Mouse (Mus musculus) hindbrain, embryonic 15.5 days (tissue): ENCODE data around the gene Hivep3. TPM values are rescaled to one million over a fixed set of nuclear protein-coding genes. Genes with fewer than 3 reads are reported as not detected.

Experiments
- ATAC-seq: fragments of 200-750 bp; cut with Nextera tagmentation; 2 replicates; pipeline ENCODE4 v1.8.0; 2017; ENCODE audit warnings: low read depth, moderate number of reproducible peaks, moderate TSS enrichment; ENCODE audit not compliant: low FRiP score
- H3K27ac ChIP-seq: fragments of 300-500 bp; sonication (generic); replicated peaks from 2 replicates; pipeline ENCODE4 v1.5.1; 2015; ENCODE audit warnings: mild to moderate bottlenecking, inconsistent platforms
- H3K27me3 ChIP-seq: fragments of 300-500 bp; sonication (generic); 2 replicates; pipeline ENCODE4 v1.6.1; 2015; ENCODE audit warnings: control low read depth, inconsistent platforms
- H3K36me3 ChIP-seq: fragments of 300-500 bp; sonication (generic); 2 replicates; pipeline ENCODE4 v1.6.1; 2015; ENCODE audit warnings: control low read depth, inconsistent platforms
- H3K4me1 ChIP-seq: fragments of 300-500 bp; sonication (generic); replicated peaks from 2 replicates; pipeline ENCODE4 v1.6.1; 2015; ENCODE audit warnings: control low read depth, inconsistent platforms
- H3K4me2 ChIP-seq: fragments of 300-500 bp; sonication (generic); 2 replicates; pipeline ENCODE4 v1.6.1; 2015; ENCODE audit warnings: moderate library complexity, mild to moderate bottlenecking, inconsistent platforms
- H3K4me3 ChIP-seq: fragments of 300-500 bp; sonication (generic); 2 replicates; pipeline ENCODE4 v1.5.1; 2015; ENCODE audit warnings: mild to moderate bottlenecking, inconsistent platforms
- H3K9ac ChIP-seq: fragments of 300-500 bp; sonication (generic); 2 replicates; pipeline ENCODE4 v1.6.1; 2015; ENCODE audit warnings: inconsistent platforms
- H3K9me3 ChIP-seq: fragments of 300-500 bp; sonication (generic); 2 replicates; pipeline ENCODE4 v1.6.1; 2016; ENCODE audit warnings: control low read depth, inconsistent platforms
- WGBS: fragments of 180-500 bp; shearing (Covaris S2); methylation state at CpG from one replicate; pipeline ENCODE4 v1.1.7; 2015; 5-methylcytosine and 5-hydroxymethylcytosine counted together
- polyA plus RNA-seq: library from polyadenylated mRNA; unstranded; fragments of >200 nt; fragmentation: Nextera tagmentation; extraction: Ambion mirVana; gene quantifications from 2 replicates; pipeline ENCODE4 v1.2.1, GENCODE M21; 2015

The Hivep3 gene
- polyA plus RNA-seq, 1 experiment from 2014 or later, result 16.5 TPM

DNA sequence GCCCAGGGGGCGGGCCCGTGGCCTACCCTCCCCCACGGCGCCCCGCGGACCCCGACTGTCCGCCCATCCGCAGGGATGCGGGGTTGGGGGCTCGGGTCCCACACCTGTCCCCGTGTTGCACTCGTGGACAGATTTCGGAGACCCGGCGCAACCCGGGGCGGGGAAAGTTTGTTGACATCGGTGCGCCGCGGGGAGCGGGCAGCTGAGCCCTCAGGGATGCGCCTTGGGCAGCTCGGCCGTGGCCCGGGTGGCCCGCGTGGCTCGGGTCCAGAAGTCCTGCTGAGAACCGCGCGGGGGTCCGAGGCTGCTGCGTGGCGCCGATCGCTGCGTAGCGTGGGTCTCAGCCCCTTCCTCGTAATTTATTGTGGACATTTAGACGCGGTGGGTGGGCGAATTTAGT lies 358 bp downstream of the Hivep3 start:
- Histone ChIP-seq H3K27me3 (peaks cover 23% of the 10 kb centered on the region), H3K4me3 (peak overlapping the region; percentile 90), H3K9ac (peak overlapping the region; percentile 78), H3K9me3 (no peaks in the 10 kb centered on the region), H3K36me3 (no peaks in the 10 kb centered on the region), H3K27ac (peak overlapping the region; percentile 77), H3K4me1 (peaks cover 16% of the 10 kb centered on the region), H3K4me2 (peak overlapping the region; percentile 92)
- under 1% methylated on average over 44 of the region's 44 CpGs for WGBS
- no peak for ATAC-seq

DNA sequence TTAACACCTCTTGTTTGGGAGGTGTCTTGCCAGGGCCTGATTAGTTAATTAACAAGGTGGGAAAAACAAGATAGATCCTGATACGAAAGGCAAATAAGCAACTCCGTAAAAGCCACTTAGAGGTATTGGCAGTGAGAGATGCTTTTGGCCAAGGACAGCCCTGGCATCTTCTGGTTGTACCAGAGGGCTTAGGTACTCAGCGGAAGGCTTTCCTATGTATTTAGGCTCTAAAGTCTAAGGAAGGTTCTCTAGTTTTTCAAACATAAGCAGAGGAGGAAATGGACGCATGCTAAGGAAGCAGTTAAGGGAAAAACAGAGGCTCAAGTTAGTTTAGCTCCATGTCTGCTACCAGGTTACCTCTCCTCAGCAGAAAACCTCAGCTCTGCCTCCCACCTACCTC lies 768 bp downstream of the Hivep3 start:
- H3K4me1 ChIP-seq, result peaks cover 16% of the 10 kb centered on the region
- no peaks in the 10 kb centered on the region for H3K9me3 ChIP-seq
- H3K4me2 ChIP-seq, result peak overlapping the region; percentile 92
- H3K4me3 ChIP-seq, result peak overlapping the region; percentile 90
- ATAC-seq, result no peak
- no peak overlapping the region for H3K27ac ChIP-seq
- 17% methylated on average over 4 of the region's 4 CpGs for WGBS
- H3K9ac ChIP-seq, result peak overlapping the region; percentile 78
- H3K27me3 ChIP-seq, result peaks cover 23% of the 10 kb centered on the region
- H3K36me3 ChIP-seq, result no peaks in the 10 kb centered on the region

DNA sequence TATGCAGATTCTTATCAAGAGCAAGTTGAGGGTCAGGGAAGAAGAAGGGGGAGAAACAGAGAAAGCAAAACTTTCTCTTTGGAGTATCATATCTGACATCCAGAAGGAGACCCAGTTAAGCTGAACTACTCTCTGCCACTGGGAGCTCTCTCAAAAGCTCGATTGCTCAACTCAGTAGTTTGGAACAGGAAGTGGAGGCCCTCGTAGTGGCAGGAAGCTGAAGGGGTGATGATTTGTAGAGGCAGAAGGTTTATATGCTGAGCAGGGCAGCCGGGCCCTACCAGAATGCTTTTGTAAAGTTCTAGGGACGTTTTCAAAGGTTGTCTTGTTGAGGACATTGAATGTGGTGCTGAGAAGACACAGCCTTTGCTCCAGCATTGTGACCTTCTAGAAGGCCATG lies 5.1 kb downstream of the Hivep3 start:
- Histone ChIP-seq H3K4me3 (no peak overlapping the region), H3K9me3 (no peaks in the 10 kb centered on the region), H3K27me3 (peaks cover 21% of the 10 kb centered on the region), H3K9ac (no peak overlapping the region), H3K4me2 (no peak overlapping the region), H3K36me3 (no peaks in the 10 kb centered on the region), H3K4me1 (peaks cover 10% of the 10 kb centered on the region; the same call in 1 of the 2 replicates), H3K27ac (no peak overlapping the region)
- no peak for ATAC-seq
- WGBS, result 68% methylated on average over 4 of the region's 4 CpGs

DNA sequence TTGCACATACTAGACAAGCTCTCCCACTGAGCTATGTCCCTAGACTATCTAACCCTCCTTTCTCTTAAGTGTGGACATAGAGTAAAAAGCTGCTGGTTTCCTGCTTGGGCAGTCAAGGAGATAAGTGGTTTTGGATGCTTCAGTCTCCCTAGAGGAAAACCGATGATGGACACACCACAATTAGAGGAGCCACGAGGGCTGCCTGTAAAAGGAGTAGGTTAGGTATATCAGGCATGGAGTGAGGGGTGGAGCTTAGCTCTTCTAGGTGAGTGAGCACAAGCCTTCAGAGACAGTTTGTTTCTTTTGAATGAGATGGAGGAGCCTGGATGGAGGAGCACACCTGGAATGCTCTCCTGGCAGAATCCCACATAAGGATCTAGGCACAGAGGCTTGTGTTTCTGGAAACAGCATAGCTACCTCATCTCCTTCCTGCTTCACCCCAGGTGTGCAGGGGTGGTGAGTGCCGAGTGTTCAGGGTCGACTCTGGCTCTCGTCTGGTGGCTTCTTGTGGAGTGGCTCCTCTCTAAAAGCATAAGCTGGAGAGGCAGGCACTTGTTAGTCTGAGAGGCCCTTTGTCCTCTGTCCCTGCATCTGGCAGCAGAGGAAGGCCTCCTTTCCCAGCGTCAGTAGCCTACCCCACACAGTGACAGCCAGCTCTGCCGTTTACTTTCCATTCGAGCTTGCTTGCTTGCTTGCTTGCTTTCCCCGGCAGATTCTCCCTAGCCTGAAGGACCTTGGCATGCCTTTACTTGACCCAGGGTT lies 5.9 kb downstream of the Hivep3 start:
- no peak overlapping the region for H3K4me3 ChIP-seq
- H3K36me3 ChIP-seq, result no peaks in the 10 kb centered on the region
- no peak overlapping the region for H3K27ac ChIP-seq
- H3K9ac ChIP-seq, result no peak overlapping the region
- WGBS, result 59% methylated on average over 9 of the region's 9 CpGs
- no peak overlapping the region for H3K4me2 ChIP-seq
- H3K9me3 ChIP-seq, result no peaks in the 10 kb centered on the region
- H3K27me3 ChIP-seq, result peaks cover 21% of the 10 kb centered on the region
- ATAC-seq, result no peak
- peaks cover 4% of the 10 kb centered on the region; the same call in 1 of the 2 replicates for H3K4me1 ChIP-seq

DNA sequence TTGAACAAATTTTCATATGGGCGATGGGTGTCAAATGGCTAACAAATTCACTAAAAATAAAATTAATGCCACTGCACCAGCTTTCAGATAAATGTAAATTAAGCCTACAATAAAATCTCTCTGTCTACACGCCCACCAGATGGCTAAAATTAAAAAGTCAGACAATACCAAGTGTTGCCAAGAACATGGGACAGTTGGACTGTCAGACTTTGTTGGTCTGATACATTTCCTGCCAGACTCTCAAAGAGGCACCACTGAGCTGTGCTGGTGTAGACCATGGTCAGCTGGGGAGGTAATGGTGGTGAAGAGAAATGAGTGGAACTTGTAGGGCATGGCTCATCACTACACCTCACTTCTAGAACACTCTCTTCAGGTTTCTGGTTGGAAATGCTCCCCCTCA lies 14.8 kb downstream of the Hivep3 start:
- H3K27ac ChIP-seq, result no peak overlapping the region
- H3K4me2 ChIP-seq, result no peak overlapping the region
- H3K4me3 ChIP-seq, result no peak overlapping the region
- no peaks in the 10 kb centered on the region for H3K27me3 ChIP-seq
- 90% methylated on average over 2 of the region's 2 CpGs for WGBS
- ATAC-seq, result no peak
- no peaks in the 10 kb centered on the region for H3K9me3 ChIP-seq
- H3K9ac ChIP-seq, result no peak overlapping the region
- H3K36me3 ChIP-seq, result no peaks in the 10 kb centered on the region
- no peaks in the 10 kb centered on the region for H3K4me1 ChIP-seq

DNA sequence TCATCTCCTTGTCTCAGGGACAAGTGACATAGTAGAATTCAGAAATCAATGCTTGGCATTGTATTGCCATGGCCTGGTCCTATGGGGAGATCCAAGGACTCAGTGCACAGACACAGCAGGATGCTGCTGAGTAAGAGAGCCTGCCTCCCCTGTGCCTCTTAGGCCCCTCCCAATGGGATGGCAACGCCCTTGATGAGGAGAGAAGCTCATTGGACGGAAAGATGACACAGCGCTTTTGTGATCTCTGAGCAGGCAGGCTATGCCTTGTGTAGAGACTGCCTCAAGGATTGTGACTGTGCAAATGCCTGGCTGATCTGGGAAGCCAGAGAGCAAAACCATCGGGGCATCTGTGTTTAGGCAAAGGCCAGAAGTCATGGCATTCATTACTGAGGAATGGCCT lies 16.6 kb downstream of the Hivep3 start:
- no peak for ATAC-seq
- H3K9ac ChIP-seq, result no peak overlapping the region
- WGBS, result 41% methylated on average over 4 of the region's 4 CpGs
- H3K4me3 ChIP-seq, result no peak overlapping the region
- 0 out of 2 replicates have a peak, but pooled peaks cover under 1% of the 10 kb centered on the region for H3K9me3 ChIP-seq
- no peak overlapping the region for H3K4me2 ChIP-seq
- H3K27ac ChIP-seq, result no peak overlapping the region
- no peaks in the 10 kb centered on the region for H3K4me1 ChIP-seq
- no peaks in the 10 kb centered on the region for H3K27me3 ChIP-seq
- H3K36me3 ChIP-seq, result peaks cover 4% of the 10 kb centered on the region; the same call in 1 of the 2 replicates

DNA sequence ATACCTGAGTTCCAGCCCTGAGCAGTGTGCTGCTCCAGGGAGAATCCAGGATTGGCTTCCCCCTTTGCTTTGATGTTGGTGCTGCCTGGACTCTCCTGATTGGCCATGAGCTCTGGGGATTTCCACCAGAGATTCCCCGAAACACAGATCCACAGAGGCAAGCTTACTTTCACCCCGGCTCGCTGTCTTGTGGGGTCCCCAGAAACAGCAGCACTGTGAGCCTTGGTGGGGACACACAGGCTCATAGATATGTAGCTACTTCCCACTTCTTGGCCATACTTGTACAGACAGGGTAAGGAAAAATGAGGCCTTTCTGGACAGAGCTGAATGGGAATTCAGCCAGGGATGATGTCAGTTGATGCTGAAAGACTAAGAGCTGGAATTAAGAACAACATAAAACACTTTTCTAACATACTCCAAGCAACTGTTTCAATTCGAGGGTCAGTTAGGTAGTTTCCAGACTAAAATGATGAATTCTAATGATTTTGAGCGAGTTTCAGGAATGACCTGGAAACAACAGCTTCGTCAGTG lies 17.2 kb downstream of the Hivep3 start:
- WGBS, result 91% methylated on average over 6 of the region's 6 CpGs
- no peak overlapping the region for H3K9ac ChIP-seq
- no peaks in the 10 kb centered on the region for H3K27me3 ChIP-seq
- peaks cover 3% of the 10 kb centered on the region; the same call in 1 of the 2 replicates for H3K9me3 ChIP-seq
- H3K4me2 ChIP-seq, result no peak overlapping the region
- no peak overlapping the region for H3K4me3 ChIP-seq
- no peak for ATAC-seq
- H3K27ac ChIP-seq, result no peak overlapping the region
- H3K4me1 ChIP-seq, result no peaks in the 10 kb centered on the region
- H3K36me3 ChIP-seq, result peaks cover 4% of the 10 kb centered on the region; the same call in 1 of the 2 replicates

DNA sequence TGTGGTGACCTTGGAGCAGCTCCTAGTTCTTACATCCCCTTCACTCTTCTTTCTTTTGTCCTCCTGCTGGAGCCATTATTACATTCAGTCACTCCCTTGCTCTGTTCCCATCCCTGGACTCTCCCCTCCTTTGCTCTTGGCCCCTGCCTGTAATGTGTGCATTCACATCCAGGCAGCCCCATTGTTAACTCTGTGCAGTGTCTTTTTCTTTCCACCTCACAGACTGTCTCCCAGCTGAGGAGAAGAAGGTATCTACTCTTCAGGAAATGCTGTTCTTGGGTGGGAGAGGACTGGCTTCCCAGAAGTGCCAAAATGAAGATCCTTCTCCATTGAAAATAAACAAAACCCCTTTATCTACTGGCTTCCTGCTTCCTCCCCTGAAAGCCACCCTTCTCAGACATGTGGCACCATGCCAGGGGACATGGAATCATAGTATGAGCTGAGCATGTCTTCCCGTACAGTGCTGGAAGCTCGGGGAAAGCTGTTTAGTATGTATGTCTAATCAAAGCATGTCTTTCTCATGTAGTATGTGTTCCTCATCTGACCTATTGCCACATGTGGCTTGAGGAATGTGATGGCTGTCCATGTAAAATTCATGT lies 17.9 kb downstream of the Hivep3 start:
- Histone ChIP-seq H3K4me3 (no peak overlapping the region), H3K9ac (no peak overlapping the region), H3K27ac (no peak overlapping the region), H3K9me3 (peaks cover 9% of the 10 kb centered on the region; the same call in 1 of the 2 replicates), H3K4me1 (no peaks in the 10 kb centered on the region), H3K27me3 (no peaks in the 10 kb centered on the region), H3K4me2 (no peak overlapping the region), H3K36me3 (peaks cover 4% of the 10 kb centered on the region; the same call in 1 of the 2 replicates)
- no peak for ATAC-seq
- 44% methylated on average over 2 of the region's 2 CpGs for WGBS

DNA sequence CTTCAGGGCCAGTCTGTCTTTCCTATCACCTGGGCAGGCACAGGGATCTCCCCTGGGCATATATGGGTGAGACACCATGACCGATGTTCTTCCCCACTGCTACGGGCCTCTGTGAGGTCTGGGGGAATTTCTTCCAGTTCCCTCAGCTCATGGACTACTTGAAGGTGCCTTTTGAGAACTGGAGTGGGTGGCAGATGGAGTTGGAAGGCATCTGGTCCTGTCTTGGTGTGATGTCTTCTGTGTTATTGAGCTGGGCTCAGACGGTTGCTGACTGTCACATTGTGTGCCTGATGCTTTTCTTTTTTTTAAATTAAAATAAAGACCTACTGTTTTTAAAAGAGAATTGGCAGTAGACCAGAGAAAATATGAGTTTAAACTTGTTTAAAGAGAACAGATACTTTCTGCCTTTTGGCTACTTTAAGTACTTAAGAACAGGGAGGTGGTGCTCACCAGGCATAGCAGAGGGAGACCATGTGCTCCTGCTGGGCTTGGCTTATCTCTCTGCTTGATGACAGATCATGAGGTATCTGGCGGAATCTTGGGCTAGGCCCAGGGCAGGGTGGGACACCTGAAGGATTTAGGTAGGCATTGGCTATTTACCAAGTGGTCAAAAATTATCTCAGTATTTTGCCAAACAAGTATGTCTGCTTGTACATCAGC lies 26.1 kb downstream of the Hivep3 start:
- H3K9me3 ChIP-seq, result peaks cover 9% of the 10 kb centered on the region; the same call in 1 of the 2 replicates
- 80% methylated on average over 4 of the region's 4 CpGs for WGBS
- H3K27me3 ChIP-seq, result no peaks in the 10 kb centered on the region
- H3K27ac ChIP-seq, result no peak overlapping the region
- no peak for ATAC-seq
- H3K9ac ChIP-seq, result no peak overlapping the region
- no peaks in the 10 kb centered on the region for H3K4me1 ChIP-seq
- no peak overlapping the region for H3K4me3 ChIP-seq
- no peaks in the 10 kb centered on the region for H3K36me3 ChIP-seq
- no peak overlapping the region for H3K4me2 ChIP-seq

DNA sequence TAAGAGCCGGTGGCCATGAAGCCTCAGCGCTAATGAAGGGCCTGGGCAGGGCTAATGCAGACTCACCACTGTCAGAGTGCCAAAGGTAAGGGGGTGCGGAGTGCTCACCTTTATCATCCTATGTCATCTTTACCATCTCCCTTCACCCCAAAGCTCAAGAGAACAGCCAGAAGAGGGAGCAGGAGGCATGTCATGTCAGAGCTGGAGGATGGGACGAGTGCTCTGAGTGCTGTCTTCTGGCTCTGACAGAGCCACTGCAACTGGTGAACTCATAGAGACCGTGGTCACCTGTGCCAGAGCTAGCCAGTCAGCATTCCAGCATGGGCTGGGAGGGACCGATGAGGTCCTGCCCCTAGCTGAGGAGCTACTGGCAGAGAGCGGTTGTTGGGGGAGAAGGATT lies 27.2 kb downstream of the Hivep3 start:
- Histone ChIP-seq H3K27me3 (no peaks in the 10 kb centered on the region), H3K27ac (no peak overlapping the region), H3K9ac (no peak overlapping the region), H3K9me3 (peaks cover 5% of the 10 kb centered on the region; the same call in 1 of the 2 replicates), H3K4me3 (no peak overlapping the region), H3K36me3 (no peaks in the 10 kb centered on the region), H3K4me2 (no peak overlapping the region), H3K4me1 (no peaks in the 10 kb centered on the region)
- ATAC-seq, result no peak
- 79% methylated on average over 7 of the region's 7 CpGs for whole genome bisulfite sequencing

DNA sequence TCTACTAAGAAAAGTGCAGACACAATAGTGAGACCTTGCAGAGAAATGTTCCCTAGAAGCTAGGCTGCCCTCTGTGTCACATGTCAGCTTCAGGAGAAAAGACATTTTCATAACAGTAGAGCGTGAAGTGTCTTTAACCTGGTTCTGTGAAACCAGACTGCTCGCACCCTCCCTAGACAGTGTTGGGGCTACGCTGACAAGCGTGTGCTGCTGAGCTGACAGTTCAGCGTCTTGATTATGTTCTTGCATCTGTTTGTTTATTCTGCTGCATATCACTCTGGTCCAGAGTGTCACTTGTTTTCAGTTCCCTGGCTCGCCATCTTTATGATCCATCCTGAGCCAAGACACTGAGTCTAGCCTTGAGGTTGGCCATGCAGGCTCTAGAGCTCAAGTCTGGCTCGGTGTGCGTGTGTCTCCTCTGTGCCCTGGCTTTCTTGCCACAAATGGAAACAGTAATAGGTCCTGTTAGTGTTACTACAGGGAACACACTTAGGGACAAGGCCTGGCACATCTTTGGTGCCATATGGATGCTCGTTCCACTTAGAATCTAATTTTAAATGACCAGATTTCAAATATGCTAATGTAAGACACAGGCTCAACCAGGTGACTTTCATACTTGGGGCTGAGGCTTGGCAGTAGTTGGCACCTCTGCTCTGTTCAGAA lies 28.0 kb downstream of the Hivep3 start:
- H3K27me3 ChIP-seq, result no peaks in the 10 kb centered on the region
- no peaks in the 10 kb centered on the region for H3K4me1 ChIP-seq
- H3K27ac ChIP-seq, result no peak overlapping the region
- H3K4me3 ChIP-seq, result no peak overlapping the region
- H3K36me3 ChIP-seq, result no peaks in the 10 kb centered on the region
- ATAC-seq, result no peak
- H3K9ac ChIP-seq, result no peak overlapping the region
- no peaks in the 10 kb centered on the region; the same call in 1 of the 2 replicates for H3K9me3 ChIP-seq
- H3K4me2 ChIP-seq, result no peak overlapping the region
- 75% methylated on average over 9 of the region's 9 CpGs for WGBS
